Mouse (Mus musculus) forebrain, embryonic 11.5 days (tissue): ENCODE measurements around the gene Mrtfa. TPM values are rescaled to one million over a fixed set of nuclear protein-coding genes. Genes with fewer than 3 reads are reported as not detected.

Source experiments
- ATAC-seq: fragments of 200-750 bp; cut with Nextera tagmentation; replicated peaks from 2 replicates; pipeline ENCODE4 v1.8.0; 2017; ENCODE audit warnings: moderate TSS enrichment; ENCODE audit not compliant: low FRiP score
- DNase-seq: peaks from one replicate; pipeline ENCODE4 v3.0.0-alpha.2; 2017; ENCODE audit warnings: low spot score
- H3K27ac ChIP-seq: fragments of 300-500 bp; sonication (generic); 2 replicates; pipeline ENCODE4 v1.5.1; 2014; ENCODE audit warnings: low read depth, low read length
- H3K27me3 ChIP-seq: fragments of 300-500 bp; sonication (generic); 2 replicates; pipeline ENCODE4 v1.6.1; 2014; ENCODE audit warnings: mild to moderate bottlenecking, low read length, mixed read lengths; ENCODE audit not compliant: control insufficient read depth, insufficient read depth
- H3K36me3 ChIP-seq: fragments of 300-500 bp; sonication (generic); 2 replicates; pipeline ENCODE4 v1.6.1; 2014; ENCODE audit warnings: mild to moderate bottlenecking, low read length, moderate library complexity, mixed read lengths; ENCODE audit not compliant: control insufficient read depth, insufficient read depth
- H3K4me1 ChIP-seq: fragments of 300-500 bp; sonication (generic); replicated peaks from 2 replicates; pipeline ENCODE4 v1.6.1; 2014; ENCODE audit warnings: low read length, mixed read lengths; ENCODE audit not compliant: control insufficient read depth, insufficient read depth
- H3K4me2 ChIP-seq: fragments of 300-500 bp; sonication (generic); 2 replicates; pipeline ENCODE4 v1.6.1; 2014; ENCODE audit warnings: low read depth, mild to moderate bottlenecking, low read length, moderate library complexity, mixed read lengths; ENCODE audit not compliant: severe bottlenecking
- H3K4me3 ChIP-seq: fragments of 300-500 bp; sonication (generic); 2 replicates; pipeline ENCODE4 v1.5.1; 2014; ENCODE audit warnings: low read depth, low read length
- H3K9ac ChIP-seq: fragments of 300-500 bp; sonication (generic); 2 replicates; pipeline ENCODE4 v1.6.1; 2014; ENCODE audit warnings: low read length
- H3K9me3 ChIP-seq: fragments of 300-500 bp; sonication (generic); 2 replicates; pipeline ENCODE4 v1.6.1; 2016; ENCODE audit warnings: low read length, mixed read lengths; ENCODE audit not compliant: control insufficient read depth
- WGBS: fragments of 180-500 bp; shearing (Covaris S2); extraction: QIAGEN DNeasy Blood & Tissue Kit; methylation state at CpG from one replicate; pipeline ENCODE4 v1.1.7; 2014; 5-methylcytosine and 5-hydroxymethylcytosine counted together
- polyA plus RNA-seq: library from polyadenylated mRNA; unstranded; fragments of >200 nt; fragmentation: Nextera tagmentation; extraction: Ambion mirVana; gene quantifications from 2 replicates; pipeline ENCODE4 v1.2.1, GENCODE M21; 2014

Mrtfa gene
- polyA plus RNA-seq, 1 experiment from 2014 or later = 30.5 TPM

- no peak for ATAC-seq
- Histone ChIP-seq H3K4me3 (no peak overlapping the region), H3K27me3 (no peaks in the 10 kb centered on the region), H3K36me3 (no peaks in the 10 kb centered on the region), H3K4me1 (no peaks in the 10 kb centered on the region), H3K27ac (no peak overlapping the region), H3K4me2 (no peak overlapping the region), H3K9me3 (no peaks in the 10 kb centered on the region), H3K9ac (no peak overlapping the region)
- WGBS = 38% methylated on average over 3 of the region's 4 CpGs
- no peak for DNase-seq
Measured at GRCm38 (mm10) chr15:81000419-81001138, 190.0 kb downstream of the Mrtfa start.

DNA sequence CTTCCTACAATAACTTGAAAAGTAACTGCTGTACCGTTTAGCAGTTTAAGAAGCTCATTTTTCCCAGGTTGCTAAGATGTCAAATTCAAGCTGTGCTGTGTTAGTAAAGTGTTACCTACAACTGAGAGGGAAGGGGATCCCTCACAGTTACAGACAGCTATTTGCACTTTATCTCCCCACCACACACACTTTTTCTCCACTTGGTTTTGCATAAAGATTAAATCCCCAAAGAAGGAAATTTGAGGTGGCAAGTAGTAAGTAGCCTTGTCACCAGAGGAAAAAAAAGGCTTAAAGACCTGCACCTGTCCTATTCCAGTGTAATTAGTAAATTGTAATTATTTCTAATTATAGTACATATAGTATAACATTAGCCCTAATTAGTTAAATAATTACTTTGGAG lies 193.5 kb downstream of the Mrtfa start:
- no peaks in the 10 kb centered on the region for H3K4me1 ChIP-seq
- H3K27ac ChIP-seq = no peak overlapping the region
- DNase-seq = no peak
- no peaks in the 10 kb centered on the region for H3K9me3 ChIP-seq
- H3K4me3 ChIP-seq = no peak overlapping the region
- 67% methylated on average over 1 of the region's 1 CpGs for WGBS
- H3K27me3 ChIP-seq = no peaks in the 10 kb centered on the region
- no peak overlapping the region for H3K9ac ChIP-seq
- ATAC-seq = no peak
- H3K4me2 ChIP-seq = no peak overlapping the region
- no peaks in the 10 kb centered on the region for H3K36me3 ChIP-seq

DNA sequence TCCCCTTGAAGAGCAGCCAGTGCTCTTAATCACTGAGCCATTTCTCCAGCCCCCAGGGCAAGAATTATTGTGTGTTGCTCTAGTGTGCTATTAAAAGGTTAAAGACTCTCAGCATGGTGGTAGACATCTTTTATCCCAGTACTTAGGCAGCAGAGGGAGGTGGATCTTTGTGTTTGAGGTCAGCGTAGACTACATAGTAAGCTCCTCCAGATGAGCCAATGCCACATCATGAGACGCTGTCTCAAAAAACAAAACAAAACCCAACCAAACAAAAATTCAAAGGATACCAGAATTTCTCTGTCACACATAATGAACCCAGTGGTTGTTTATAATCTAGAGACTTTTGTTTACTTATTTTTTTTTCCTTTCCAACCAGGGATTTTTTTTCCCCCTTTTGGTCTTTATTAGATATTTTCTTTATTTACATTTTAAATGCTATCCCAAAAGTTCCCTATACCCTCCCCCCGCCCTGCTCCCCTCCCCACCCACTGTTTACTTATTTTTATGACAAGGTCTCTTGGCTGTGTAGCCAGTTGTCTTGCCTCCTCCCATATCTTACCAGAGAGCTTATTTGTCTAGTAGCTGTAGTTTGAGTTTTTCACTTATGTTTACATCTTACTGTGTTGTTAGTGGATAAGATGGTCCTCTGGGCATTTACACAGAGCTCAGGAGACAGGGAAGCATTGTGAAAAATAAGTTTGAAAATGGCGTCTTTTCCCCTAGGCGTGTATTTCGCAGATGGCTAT lies 194.3 kb downstream of the Mrtfa start:
- H3K9ac ChIP-seq = no peak overlapping the region
- no peaks in the 10 kb centered on the region for H3K36me3 ChIP-seq
- 77% methylated on average over 6 of the region's 6 CpGs for WGBS
- no peaks in the 10 kb centered on the region for H3K9me3 ChIP-seq
- no peak overlapping the region for H3K4me3 ChIP-seq
- H3K27ac ChIP-seq = no peak overlapping the region
- no peaks in the 10 kb centered on the region for H3K27me3 ChIP-seq
- ATAC-seq = no peak
- DNase-seq = no peak
- no peaks in the 10 kb centered on the region for H3K4me1 ChIP-seq
- H3K4me2 ChIP-seq = no peak overlapping the region

DNA sequence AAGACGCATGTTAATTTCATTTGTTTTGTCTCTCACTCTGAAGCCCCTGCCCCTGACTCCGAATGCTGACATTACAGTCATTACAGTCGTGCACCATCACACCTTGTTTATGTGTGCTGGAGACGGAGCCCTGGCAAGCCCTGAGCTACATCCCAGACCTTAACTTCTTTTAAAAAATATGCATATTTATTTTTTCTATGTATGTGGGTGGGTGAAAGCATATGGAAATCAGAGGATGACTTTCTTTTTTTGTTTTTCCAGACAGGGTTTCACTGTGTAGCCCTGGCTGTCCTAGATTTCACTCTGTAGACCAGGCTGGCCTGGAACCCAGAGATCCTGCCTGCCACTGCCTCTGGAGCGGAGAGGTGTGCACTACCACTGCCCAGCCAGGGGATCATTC lies 195.6 kb downstream of the Mrtfa start:
- Histone ChIP-seq H3K27ac (no peak overlapping the region), H3K4me3 (no peak overlapping the region), H3K27me3 (no peaks in the 10 kb centered on the region), H3K4me2 (no peak overlapping the region), H3K9ac (no peak overlapping the region), H3K36me3 (no peaks in the 10 kb centered on the region), H3K4me1 (no peaks in the 10 kb centered on the region), H3K9me3 (no peaks in the 10 kb centered on the region)
- DNase-seq (no peak), ATAC-seq (no peak)
- WGBS = 94% methylated on average over 5 of the region's 5 CpGs

DNA sequence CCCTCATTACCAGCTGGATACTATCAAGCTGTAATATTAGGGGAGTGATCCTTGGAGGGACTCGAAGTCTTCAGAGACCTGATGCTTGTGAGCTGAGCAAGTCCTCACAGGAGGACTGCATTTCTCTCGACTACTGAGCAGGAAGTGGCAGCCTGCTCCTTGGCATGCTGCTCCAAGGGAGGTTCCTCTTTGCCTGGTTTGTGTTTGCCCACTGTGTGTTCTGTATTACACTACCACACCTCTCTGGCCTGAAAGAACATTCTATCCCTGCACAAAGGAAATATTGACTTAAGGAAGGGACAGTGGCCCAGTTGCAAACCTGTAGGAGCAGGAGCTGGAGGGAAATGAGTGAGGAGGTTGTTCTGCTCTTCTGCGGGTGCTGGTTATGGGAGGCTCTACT lies 200.8 kb downstream of the Mrtfa start:
- Histone ChIP-seq H3K4me3 (no peak overlapping the region), H3K4me2 (no peak overlapping the region), H3K9ac (no peak overlapping the region), H3K36me3 (no peaks in the 10 kb centered on the region), H3K9me3 (no peaks in the 10 kb centered on the region), H3K4me1 (no peaks in the 10 kb centered on the region), H3K27me3 (no peaks in the 10 kb centered on the region), H3K27ac (no peak overlapping the region)
- no peak for DNase-seq
- ATAC-seq = no peak
- WGBS = 76% methylated on average over 3 of the region's 3 CpGs

DNA sequence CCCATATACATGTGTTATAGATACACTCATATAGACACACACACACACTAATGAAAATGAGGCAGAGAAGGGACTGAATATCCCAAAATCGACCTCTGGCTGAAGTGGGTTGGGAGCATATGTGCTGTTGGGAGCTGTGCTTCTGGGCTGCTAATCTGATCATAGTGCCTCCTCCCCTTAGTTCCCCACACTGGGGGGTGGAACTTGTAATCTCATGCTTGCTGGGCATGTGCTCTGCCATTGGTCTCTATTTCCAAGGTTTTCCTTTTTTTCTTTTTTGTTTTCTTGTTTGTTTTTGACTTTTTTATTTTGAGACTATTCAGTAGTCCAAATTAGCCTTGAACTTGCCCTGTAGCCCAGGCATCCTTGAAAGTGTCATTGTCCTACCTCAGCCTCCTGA lies 202.2 kb downstream of the Mrtfa start:
- no peaks in the 10 kb centered on the region for H3K9me3 ChIP-seq
- H3K4me1 ChIP-seq = no peaks in the 10 kb centered on the region
- H3K27me3 ChIP-seq = no peaks in the 10 kb centered on the region
- ATAC-seq (no peak), DNase-seq (no peak)
- 39% methylated on average over 1 of the region's 1 CpGs for WGBS
- H3K4me3 ChIP-seq = no peak overlapping the region
- no peak overlapping the region for H3K9ac ChIP-seq
- no peaks in the 10 kb centered on the region for H3K36me3 ChIP-seq
- no peak overlapping the region for H3K4me2 ChIP-seq
- no peak overlapping the region for H3K27ac ChIP-seq

DNA sequence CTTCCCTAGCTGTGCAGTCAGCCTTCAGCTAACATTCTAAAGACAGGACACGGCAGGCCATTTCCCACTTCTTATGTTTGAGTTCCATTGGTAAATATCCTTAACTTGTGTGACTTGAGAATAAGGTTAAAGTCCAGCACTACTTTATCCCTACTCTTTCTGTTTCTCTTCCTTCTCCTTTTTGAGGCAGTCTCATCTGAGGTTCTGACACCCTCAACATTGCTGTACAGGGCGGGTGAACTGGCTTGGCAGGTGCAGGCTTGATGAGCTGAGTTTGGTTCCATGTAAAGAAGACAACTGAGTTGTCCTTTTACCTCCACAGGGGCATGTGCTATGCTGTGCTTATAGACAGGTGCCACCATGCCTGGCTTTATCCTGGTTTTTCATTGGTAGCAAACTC lies 207.3 kb downstream of the Mrtfa start:
- no peaks in the 10 kb centered on the region for H3K9me3 ChIP-seq
- H3K4me3 ChIP-seq = no peak overlapping the region
- H3K9ac ChIP-seq = no peak overlapping the region
- WGBS = 91% methylated on average over 2 of the region's 2 CpGs
- H3K36me3 ChIP-seq = no peaks in the 10 kb centered on the region
- H3K27me3 ChIP-seq = no peaks in the 10 kb centered on the region
- DNase-seq (no peak), ATAC-seq (no peak)
- no peak overlapping the region for H3K27ac ChIP-seq
- no peaks in the 10 kb centered on the region for H3K4me1 ChIP-seq
- no peak overlapping the region for H3K4me2 ChIP-seq

DNA sequence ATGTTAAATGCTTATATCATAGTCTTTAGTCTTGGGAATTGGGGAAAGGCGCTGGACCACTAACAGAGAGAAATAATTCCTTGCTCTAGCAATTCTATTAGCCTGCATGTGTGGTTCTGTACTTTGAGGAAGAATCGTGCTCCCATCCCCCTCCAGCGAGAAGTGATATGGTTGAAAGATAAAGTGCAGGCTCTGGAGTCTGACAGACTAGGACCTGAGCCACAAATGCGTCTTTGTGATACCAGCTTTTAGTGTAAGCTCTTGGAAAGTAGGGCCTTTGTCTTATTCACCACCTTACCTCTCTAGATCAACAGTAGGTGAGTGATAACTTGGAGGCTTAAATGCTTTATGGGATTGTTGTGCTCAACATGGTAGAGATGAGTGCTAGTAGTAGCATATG lies 209.4 kb downstream of the Mrtfa start:
- no peaks in the 10 kb centered on the region for H3K36me3 ChIP-seq
- H3K9me3 ChIP-seq = no peaks in the 10 kb centered on the region
- no peak for DNase-seq

GRCm38 (mm10) chr15:80979611-80980010 lies 210.9 kb downstream of the Mrtfa start:
- no peaks in the 10 kb centered on the region for H3K27me3 ChIP-seq
- DNase-seq = no peak
- no peak overlapping the region for H3K9ac ChIP-seq
- ATAC-seq = no peak
- no peak overlapping the region for H3K27ac ChIP-seq
- no peak overlapping the region for H3K4me2 ChIP-seq
- no peaks in the 10 kb centered on the region; the same call in 1 of the 2 replicates for H3K4me1 ChIP-seq
- no peak overlapping the region for H3K4me3 ChIP-seq
- WGBS = 90% methylated on average over 4 of the region's 4 CpGs
- H3K9me3 ChIP-seq = no peaks in the 10 kb centered on the region
- H3K36me3 ChIP-seq = no peaks in the 10 kb centered on the region

More for the DNA sequence above, 209.4 kb downstream of the Mrtfa start:
- Histone ChIP-seq H3K4me2 (no peak overlapping the region), H3K4me3 (no peak overlapping the region), H3K4me1 (no peaks in the 10 kb centered on the region; the same call in 1 of the 2 replicates), H3K27ac (no peak overlapping the region), H3K9ac (no peak overlapping the region), H3K27me3 (no peaks in the 10 kb centered on the region)
- WGBS = 88% methylated on average over 4 of the region's 4 CpGs
- no peak for ATAC-seq
